Mouse (Mus musculus) hindbrain, embryonic 14.5 days (tissue): ENCODE data around the gene Ndufs7. TPM values are rescaled to one million over a fixed set of nuclear protein-coding genes. Genes with fewer than 3 reads are reported as not detected.

Experiments
- ATAC-seq: fragments of 200-750 bp; cut with Nextera tagmentation; 2 replicates; pipeline ENCODE4 v1.8.0; 2017; ENCODE audit warnings: moderate number of reproducible peaks, mild to moderate bottlenecking, moderate TSS enrichment, moderate library complexity; ENCODE audit not compliant: low FRiP score
- DNase-seq: peaks from one replicate; pipeline ENCODE4 v3.0.0-alpha.2; 2015; ENCODE audit warnings: low spot score
- H3K27ac ChIP-seq: fragments of 300-500 bp; sonication (generic); 2 replicates; pipeline ENCODE4 v1.5.1; 2014; ENCODE audit warnings: mild to moderate bottlenecking, moderate library complexity
- H3K27me3 ChIP-seq: fragments of 300-500 bp; sonication (generic); 2 replicates; pipeline ENCODE4 v1.6.1; 2014; ENCODE audit warnings: mild to moderate bottlenecking, low read length, mixed read lengths; ENCODE audit not compliant: control insufficient read depth, insufficient read depth
- H3K36me3 ChIP-seq: fragments of 300-500 bp; sonication (generic); replicated peaks from 2 replicates; pipeline ENCODE4 v1.6.1; 2014; ENCODE audit not compliant: control insufficient read depth, insufficient read depth
- H3K4me1 ChIP-seq: fragments of 300-500 bp; sonication (generic); replicated peaks from 2 replicates; pipeline ENCODE4 v1.6.1; 2014; ENCODE audit warnings: antibody characterized with exemption, low read length, mixed read lengths; ENCODE audit not compliant: control insufficient read depth, insufficient read depth
- H3K4me2 ChIP-seq: fragments of 300-500 bp; sonication (generic); replicated peaks from 2 replicates; pipeline ENCODE4 v1.6.1; 2014; ENCODE audit warnings: mild to moderate bottlenecking, moderate library complexity
- H3K4me3 ChIP-seq: fragments of 300-500 bp; sonication (generic); replicated peaks from 2 replicates; pipeline ENCODE4 v1.5.1; 2014; ENCODE audit warnings: mild to moderate bottlenecking, low read length
- H3K9ac ChIP-seq: fragments of 300-500 bp; sonication (generic); 2 replicates; pipeline ENCODE4 v1.6.1; 2014
- H3K9me3 ChIP-seq: fragments of 300-500 bp; sonication (generic); 2 replicates; pipeline ENCODE4 v1.6.1; 2016; ENCODE audit warnings: low read length; ENCODE audit not compliant: control insufficient read depth
- WGBS: fragments of 180-500 bp; shearing (Covaris S2); extraction: QIAGEN DNeasy Blood & Tissue Kit; methylation state at CpG from one replicate; pipeline ENCODE4 v1.1.7; 2014; 5-methylcytosine and 5-hydroxymethylcytosine counted together
- microRNA-seq: library from miRNA; unstranded; fragments of <30 nt; microRNA quantifications from one replicate; pipeline ENCODE4, GENCODE M21; 2016
- polyA plus RNA-seq: library from polyadenylated mRNA; unstranded; fragments of >200 nt; fragmentation: Nextera tagmentation; extraction: Ambion mirVana; gene quantifications from 2 replicates; pipeline ENCODE4 v1.2.1, GENCODE M21; 2014

The Ndufs7 gene
- polyA plus RNA-seq, 1 experiment from 2014 or later, result 341 TPM

GRCm38 (mm10) chr10:80301256-80302081, 52.5 kb downstream of the Ndufs7 start:
- H3K4me3 ChIP-seq, result peak overlapping the region; percentile 52
- H3K36me3 ChIP-seq, result peaks cover 50% of the 10 kb centered on the region
- H3K4me2 ChIP-seq, result peak overlapping the region; percentile 95
- peak; percentile 5; the same call in 1 of the 2 replicates for ATAC-seq
- peak overlapping the region; percentile 96 for H3K9ac ChIP-seq
- no peak for DNase-seq
- H3K4me1 ChIP-seq, result peaks cover 63% of the 10 kb centered on the region
- no peaks in the 10 kb centered on the region for H3K9me3 ChIP-seq
- 47% methylated on average over 10 of the region's 10 CpGs for WGBS
- no peaks in the 10 kb centered on the region for H3K27me3 ChIP-seq
- H3K27ac ChIP-seq, result peak overlapping the region; percentile 96

DNA sequence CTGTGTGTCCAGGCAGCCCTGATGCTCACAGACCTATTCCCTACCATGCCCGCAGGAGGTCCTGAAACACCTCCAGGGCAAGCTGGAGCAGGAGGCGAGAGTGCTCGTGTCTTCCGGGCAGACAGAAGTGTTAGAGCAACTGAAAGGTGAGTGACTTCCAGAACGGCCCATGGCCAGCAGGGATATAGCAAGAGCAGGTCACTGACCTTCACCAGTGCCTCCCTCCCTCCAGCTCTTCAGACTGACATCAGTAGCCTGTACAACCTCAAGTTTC, 53.1 kb downstream of the Ndufs7 start:
- ATAC-seq (no peak), DNase-seq (no peak)
- Histone ChIP-seq H3K4me1 (peaks cover 57% of the 10 kb centered on the region), H3K4me2 (peak overlapping the region; percentile 95), H3K27ac (peak overlapping the region; percentile 96), H3K9me3 (no peaks in the 10 kb centered on the region), H3K4me3 (peak overlapping the region; percentile 52), H3K9ac (peak overlapping the region; percentile 96), H3K27me3 (no peaks in the 10 kb centered on the region), H3K36me3 (peaks cover 56% of the 10 kb centered on the region)
- WGBS, result 52% methylated on average over 5 of the region's 5 CpGs

GRCm38 (mm10) chr10:80302471-80302881, 53.6 kb downstream of the Ndufs7 start:
- ATAC-seq (peak; percentile 7; the same call in 1 of the 2 replicates), DNase-seq (peak; percentile 67)
- 4% methylated on average over 9 of the region's 9 CpGs for WGBS
- Histone ChIP-seq H3K9ac (peak overlapping the region; percentile 96), H3K9me3 (no peaks in the 10 kb centered on the region), H3K4me2 (peak overlapping the region; percentile 95), H3K4me1 (peaks cover 53% of the 10 kb centered on the region), H3K4me3 (peak overlapping the region; percentile 52), H3K27me3 (no peaks in the 10 kb centered on the region), H3K36me3 (peaks cover 60% of the 10 kb centered on the region), H3K27ac (peak overlapping the region; percentile 96)

- 32% methylated on average over 12 of the region's 12 CpGs for WGBS
Measured at GRCm38 (mm10) chr10:80304458-80304857, 55.5 kb downstream of the Ndufs7 start.

GRCm38 (mm10) chr10:80304862-80305261, 55.9 kb downstream of the Ndufs7 start:
- H3K4me1 ChIP-seq, result peaks cover 40% of the 10 kb centered on the region
- whole genome bisulfite sequencing, result 21% methylated on average over 25 of the region's 25 CpGs
- DNase-seq (no peak), ATAC-seq (no peak)
- no peak overlapping the region for H3K27ac ChIP-seq
- H3K4me3 ChIP-seq, result no peak overlapping the region
- peak overlapping the region; percentile 37; the same call in 1 of the 2 replicates for H3K9ac ChIP-seq
- peaks cover 84% of the 10 kb centered on the region for H3K36me3 ChIP-seq
- H3K4me2 ChIP-seq, result peak overlapping the region; percentile 36
- H3K9me3 ChIP-seq, result no peaks in the 10 kb centered on the region
- H3K27me3 ChIP-seq, result no peaks in the 10 kb centered on the region

More at GRCm38 (mm10) chr10:80304458-80304857, 55.5 kb downstream of the Ndufs7 start:
- Histone ChIP-seq H3K27ac (no peak overlapping the region), H3K27me3 (no peaks in the 10 kb centered on the region), H3K36me3 (peaks cover 80% of the 10 kb centered on the region), H3K9ac (peak overlapping the region; percentile 37; the same call in 1 of the 2 replicates), H3K4me2 (peak overlapping the region; percentile 36), H3K4me1 (peaks cover 40% of the 10 kb centered on the region), H3K4me3 (no peak overlapping the region), H3K9me3 (no peaks in the 10 kb centered on the region)
- ATAC-seq (no peak), DNase-seq (no peak)

Small RNA genes lying within 50 kb of the gene (microRNA-seq; reads per million reads assigned to microRNA genes)
- gene Mir6911, result 0.81 reads per million

Other genes with a start within 250 kb of the Ndufs7 start
- 1.1 and 1.7 TPM in 2 replicates for gene Arhgap45, start 232.5 kb upstream of the Ndufs7 start, polyA plus RNA-seq
- 142 and 150 TPM in 2 replicates for gene Polr2e, start 209.3 kb upstream of the Ndufs7 start, polyA plus RNA-seq
- gene Gpx4, start 202.0 kb upstream of the Ndufs7 start, polyA plus RNA-seq, result 556 and 557 TPM in 2 replicates
- 12.3 and 12.6 TPM in 2 replicates for gene Sbno2, start 143.6 kb upstream of the Ndufs7 start, polyA plus RNA-seq
- 20.2 and 24.6 TPM in 2 replicates for gene Stk11, start 133.3 kb upstream of the Ndufs7 start, polyA plus RNA-seq
- gene Atp5d, start 110.5 kb upstream of the Ndufs7 start, polyA plus RNA-seq, result 469 and 505 TPM in 2 replicates
- gene Cbarp, start 108.3 kb upstream of the Ndufs7 start, polyA plus RNA-seq, result 93.4 and 96.4 TPM in 2 replicates
- 44.1 and 54.4 TPM in 2 replicates for gene Midn, start 100.8 kb upstream of the Ndufs7 start, polyA plus RNA-seq
- 203 and 252 TPM in 2 replicates for gene Cirbp, start 83.1 kb upstream of the Ndufs7 start, polyA plus RNA-seq
- gene 1600002K03Rik, start 76.2 kb upstream of the Ndufs7 start, polyA plus RNA-seq, result 7.0 and 7.7 TPM in 2 replicates
- 25.9 and 26.2 TPM in 2 replicates for gene Efna2, start 69.6 kb upstream of the Ndufs7 start, polyA plus RNA-seq
- gene Mum1, start 22.7 kb upstream of the Ndufs7 start, polyA plus RNA-seq, result 29.0 and 32.9 TPM in 2 replicates
- gene Gamt, start 11.9 kb downstream of the Ndufs7 start, polyA plus RNA-seq, result 17.3 and 24.3 TPM in 2 replicates
- gene Dazap1, start 12.4 kb downstream of the Ndufs7 start, polyA plus RNA-seq, result 35.2 and 36.3 TPM in 2 replicates
- 570 and 649 TPM in 2 replicates for gene Rps15, start 43.3 kb downstream of the Ndufs7 start, polyA plus RNA-seq
- 200 and 216 TPM in 2 replicates for gene Apc2, start 46.9 kb downstream of the Ndufs7 start, polyA plus RNA-seq
- gene 2310011J03Rik, start 71.4 kb downstream of the Ndufs7 start, polyA plus RNA-seq, result 23.3 and 24.5 TPM in 2 replicates
- gene Pcsk4, start 80.4 kb downstream of the Ndufs7 start, polyA plus RNA-seq, result 4.4 and 4.7 TPM in 2 replicates
- 5.3 and 5.8 TPM in 2 replicates for gene Reep6, start 80.8 kb downstream of the Ndufs7 start, polyA plus RNA-seq
- 0.84 and 0.90 TPM in 2 replicates for gene Adamtsl5, start 99.3 kb downstream of the Ndufs7 start, polyA plus RNA-seq
- 3.6 and 4.1 TPM in 2 replicates for gene Plk5, start 107.3 kb downstream of the Ndufs7 start, polyA plus RNA-seq
- 12.3 and 13.3 TPM in 2 replicates for gene Mex3d, start 138.5 kb downstream of the Ndufs7 start, polyA plus RNA-seq
- gene Mbd3, start 150.4 kb downstream of the Ndufs7 start, polyA plus RNA-seq, result 152 and 161 TPM in 2 replicates
- 675 and 804 TPM in 2 replicates for gene Uqcr11, start 157.7 kb downstream of the Ndufs7 start, polyA plus RNA-seq
- 41.3 and 46.5 TPM in 2 replicates for gene Tcf3, start 184.5 kb downstream of the Ndufs7 start, polyA plus RNA-seq
- 1.5 and 2.3 TPM in 2 replicates for gene Onecut3, start 245.7 kb downstream of the Ndufs7 start, polyA plus RNA-seq